Mouse (Mus musculus): ENCODE measurements around the gene Maz. TPM values are rescaled to one million over a fixed set of nuclear protein-coding genes. Genes with fewer than 3 reads are reported as not detected.

Maz gene
- polyA plus RNA-seq, 1 experiment from 2014 or later = 79.8 TPM

- Histone ChIP-seq H3K9me3 (replicated peaks) (no peaks in the 10 kb centered on the region), H3K4me1 (peaks cover 19% of the 10 kb centered on the region), H3K4me2 (replicated peaks) (peak overlapping the region; percentile 78), H3K4me3 (replicated peaks) (peak overlapping the region; percentile 99), H3K27me3 (no peaks in the 10 kb centered on the region), H3K9ac (no peak overlapping the region), H3K36me3 (peaks cover 27% of the 10 kb centered on the region), H3K27ac (replicated peaks) (peak overlapping the region; percentile 98)
- no peak for ATAC-seq (ENCODE audit: insufficient number of reproducible peaks, low FRiP score, low TSS enrichment, low read depth)
- 8% methylated on average over 8 of the region's 8 CpGs for WGBS
Measured at GRCm38 (mm10) chr7:126975493-126975892, 51.3 kb downstream of the Maz start.

Small RNA genes lying within 50 kb of the gene (microRNA-seq; reads per million reads assigned to microRNA genes)
- gene Gm44343 (ENCODE audit: borderline number of aligned reads) = not detected

Other genes with a start within 250 kb of the Maz start
- 0.71 and 0.81 TPM in 2 replicates for gene Tbx6, start 245.6 kb downstream of the Maz start, polyA plus RNA-seq (2015; fragmentation: Nextera tagmentation; extraction: Ambion mirVana)
- 232 and 234 TPM in 2 replicates for gene Ppp4c, start 234.5 kb downstream of the Maz start, polyA plus RNA-seq (2015; fragmentation: Nextera tagmentation; extraction: Ambion mirVana)
- 0.53 and 0.71 TPM in 2 replicates for gene Fam57b, start 229.4 kb downstream of the Maz start, polyA plus RNA-seq (2015; fragmentation: Nextera tagmentation; extraction: Ambion mirVana)
- not detected in 2 replicates for gene 4930451I11Rik, start 195.4 kb downstream of the Maz start, polyA plus RNA-seq (2015; fragmentation: Nextera tagmentation; extraction: Ambion mirVana)
- 0.85 and 1.6 TPM in 2 replicates for gene Doc2a, start 179.6 kb downstream of the Maz start, polyA plus RNA-seq (2015; fragmentation: Nextera tagmentation; extraction: Ambion mirVana)
- gene Hirip3, start 165.1 kb downstream of the Maz start, polyA plus RNA-seq (2015; fragmentation: Nextera tagmentation; extraction: Ambion mirVana) = 26.8 and 33.3 TPM in 2 replicates
- 84.4 and 92.0 TPM in 2 replicates for gene Ino80e, start 164.7 kb downstream of the Maz start, polyA plus RNA-seq (2015; fragmentation: Nextera tagmentation; extraction: Ambion mirVana)
- gene Taok2, start 142.3 kb downstream of the Maz start, polyA plus RNA-seq (2015; fragmentation: Nextera tagmentation; extraction: Ambion mirVana) = 50.4 and 50.6 TPM in 2 replicates
- 34.7 and 37.0 TPM in 2 replicates for gene Tmem219, start 104.1 kb downstream of the Maz start, polyA plus RNA-seq (2015; fragmentation: Nextera tagmentation; extraction: Ambion mirVana)
- 19.1 and 20.2 TPM in 2 replicates for gene Kctd13, start 98.2 kb downstream of the Maz start, polyA plus RNA-seq (2015; fragmentation: Nextera tagmentation; extraction: Ambion mirVana)
- 0.15 and 0.37 TPM in 2 replicates for gene Asphd1, start 77.5 kb downstream of the Maz start, polyA plus RNA-seq (2015; fragmentation: Nextera tagmentation; extraction: Ambion mirVana)
- 0.63 and 0.88 TPM in 2 replicates for gene Sez6l2, start 76.5 kb downstream of the Maz start, polyA plus RNA-seq (2015; fragmentation: Nextera tagmentation; extraction: Ambion mirVana)
- gene Cdipt, start 51.1 kb downstream of the Maz start, polyA plus RNA-seq (2015; fragmentation: Nextera tagmentation; extraction: Ambion mirVana) = 106 TPM in 2 replicates
- gene Cdiptos, start 50.9 kb downstream of the Maz start, polyA plus RNA-seq (2015; fragmentation: Nextera tagmentation; extraction: Ambion mirVana) = 3.2 TPM in 2 replicates
- 12.0 and 12.5 TPM in 2 replicates for gene Mvp, start 12.4 kb downstream of the Maz start, polyA plus RNA-seq (2015; fragmentation: Nextera tagmentation; extraction: Ambion mirVana)
- 0.33 and 0.43 TPM in 2 replicates for gene Pagr1b, start 10.6 kb downstream of the Maz start, polyA plus RNA-seq (2015; fragmentation: Nextera tagmentation; extraction: Ambion mirVana)
- gene Pagr1a, start 9.7 kb downstream of the Maz start, polyA plus RNA-seq (2015; fragmentation: Nextera tagmentation; extraction: Ambion mirVana) = 40.9 and 73.0 TPM in 2 replicates
- gene Gm42742, start 5.9 kb downstream of the Maz start, polyA plus RNA-seq (2015; fragmentation: Nextera tagmentation; extraction: Ambion mirVana) = 55.0 and 78.2 TPM in 2 replicates
- 18.9 and 21.9 TPM in 2 replicates for gene Prrt2, start 5.8 kb downstream of the Maz start, polyA plus RNA-seq (2015; fragmentation: Nextera tagmentation; extraction: Ambion mirVana)
- 87.5 and 90.6 TPM in 2 replicates for gene Kif22, start 15.4 kb upstream of the Maz start, polyA plus RNA-seq (2015; fragmentation: Nextera tagmentation; extraction: Ambion mirVana)
- gene Zg16, start 60.3 kb upstream of the Maz start, polyA plus RNA-seq (2015; fragmentation: Nextera tagmentation; extraction: Ambion mirVana) = not detected in 2 replicates
- gene AI467606, start 64.3 kb upstream of the Maz start, polyA plus RNA-seq (2015; fragmentation: Nextera tagmentation; extraction: Ambion mirVana) = 4.8 and 6.3 TPM in 2 replicates
- 2.0 and 3.3 TPM in 2 replicates for gene Qprt, start 95.2 kb upstream of the Maz start, polyA plus RNA-seq (2015; fragmentation: Nextera tagmentation; extraction: Ambion mirVana)
- gene Spn, start 110.8 kb upstream of the Maz start, polyA plus RNA-seq (2015; fragmentation: Nextera tagmentation; extraction: Ambion mirVana) = 0.61 and 0.67 TPM in 2 replicates
- 56.4 and 61.8 TPM in 2 replicates for gene Cd2bp2, start 169.0 kb upstream of the Maz start, polyA plus RNA-seq (2015; fragmentation: Nextera tagmentation; extraction: Ambion mirVana)
- 29.4 and 32.5 TPM in 2 replicates for gene Tbc1d10b, start 181.4 kb upstream of the Maz start, polyA plus RNA-seq (2015; fragmentation: Nextera tagmentation; extraction: Ambion mirVana)
- gene Mylpf, start 181.9 kb upstream of the Maz start, polyA plus RNA-seq (2015; fragmentation: Nextera tagmentation; extraction: Ambion mirVana) = 585 and 767 TPM in 2 replicates
- gene Zfp553, start 206.0 kb upstream of the Maz start, polyA plus RNA-seq (2015; fragmentation: Nextera tagmentation; extraction: Ambion mirVana) = 41.3 and 42.5 TPM in 2 replicates
- gene Sept1, start 206.1 kb upstream of the Maz start, polyA plus RNA-seq (2015; fragmentation: Nextera tagmentation; extraction: Ambion mirVana) = 22.4 and 23.9 TPM in 2 replicates
- 73.7 and 77.5 TPM in 2 replicates for gene Zfp771, start 217.2 kb upstream of the Maz start, polyA plus RNA-seq (2015; fragmentation: Nextera tagmentation; extraction: Ambion mirVana)
- gene Dctpp1, start 233.7 kb upstream of the Maz start, polyA plus RNA-seq (2015; fragmentation: Nextera tagmentation; extraction: Ambion mirVana) = 141 and 142 TPM in 2 replicates
- gene Sephs2, start 247.0 kb upstream of the Maz start, polyA plus RNA-seq (2015; fragmentation: Nextera tagmentation; extraction: Ambion mirVana) = 53.7 and 58.5 TPM in 2 replicates

All from embryonic facial prominence, embryonic 15.5 days (tissue).